Mouse (Mus musculus): ENCODE measurements around the gene Idh1.

Idh1 gene

GRCm38 (mm10) chr1:65176171-65176570, 10.1 kb downstream of the Idh1 start:
- no peak for DNase-seq

- no peak for DNase-seq
These were observed 12.6 kb downstream of the Idh1 start for GRCm38 (mm10) chr1:65173716-65174115.

- DNase-seq: no peak
These were observed 14.7 kb downstream of the Idh1 start for GRCm38 (mm10) chr1:65171579-65171978.

GRCm38 (mm10) chr1:65169947-65170346, 16.4 kb downstream of the Idh1 start:
- DNase-seq: no peak

- peak; percentile 33 to 53 for DNase-seq
These were observed 16.8 kb downstream of the Idh1 start for GRCm38 (mm10) chr1:65169536-65169935.

GRCm38 (mm10) chr1:65167496-65167895, 18.8 kb downstream of the Idh1 start:
- DNase-seq: no peak

- DNase-seq: no peak
These were observed 24.1 kb downstream of the Idh1 start for GRCm38 (mm10) chr1:65162210-65162609.

GRCm38 (mm10) chr1:65156111-65156510, 30.2 kb downstream of the Idh1 start:
- DNase-seq: no peak

GRCm38 (mm10) chr1:65154814-65155213, 31.5 kb downstream of the Idh1 start:
- peak; percentile 30 to 54 for DNase-seq

GRCm38 (mm10) chr1:65147971-65148370, 38.3 kb downstream of the Idh1 start:
- DNase-seq: no peak

- DNase-seq: no peak
These were observed 39.0 kb downstream of the Idh1 start for GRCm38 (mm10) chr1:65147326-65147725.

- no peak for DNase-seq
These were observed 39.7 kb downstream of the Idh1 start for GRCm38 (mm10) chr1:65146601-65147000.

- no peak for DNase-seq
These were observed 41.5 kb downstream of the Idh1 start for GRCm38 (mm10) chr1:65144783-65145182.

GRCm38 (mm10) chr1:65137560-65137959, 48.7 kb downstream of the Idh1 start:
- DNase-seq: no peak

GRCm38 (mm10) chr1:65132833-65133232, 53.5 kb downstream of the Idh1 start:
- no peak for DNase-seq

GRCm38 (mm10) chr1:65131671-65132070, 54.6 kb downstream of the Idh1 start:
- no peak for DNase-seq

- no peak for DNase-seq
These were observed 56.1 kb downstream of the Idh1 start for GRCm38 (mm10) chr1:65130226-65130625.

GRCm38 (mm10) chr1:65129634-65130180, 56.6 kb downstream of the Idh1 start:
- DNase-seq: no peak

GRCm38 (mm10) chr1:65122574-65123372, 63.5 kb downstream of the Idh1 start, which contains the start of gene D630023F18Rik:
TSS of gene D630023F18Rik (minus strand) at chr1:65123214.
- DNase-seq: no peak

GRCm38 (mm10) chr1:65119438-65119837, 66.9 kb downstream of the Idh1 start, which contains the start of gene Gm28845:
TSS of gene Gm28845 (minus strand) at chr1:65119558.
- no peak for DNase-seq

GRCm38 (mm10) chr1:65118150-65118913, 68.0 kb downstream of the Idh1 start:
- DNase-seq: no peak

- DNase-seq: peak; percentile 53 to 68
These were observed 72.6 kb downstream of the Idh1 start for GRCm38 (mm10) chr1:65113536-65114172.

- DNase-seq: peak; percentile 30 to 40
These were observed 73.5 kb downstream of the Idh1 start for GRCm38 (mm10) chr1:65112807-65113196.
